Mouse (Mus musculus) erythroid progenitor cell, adult 5-6 weeks (primary cell): ENCODE measurements around the gene Cntnap2. TPM values are rescaled to one million over a fixed set of nuclear protein-coding genes. Genes with fewer than 3 reads are reported as not detected.

Experiments
- ATAC-seq: replicated peaks from 2 replicates; pipeline ENCODE4 v1.8.0; 2016; ENCODE audit warnings: moderate number of reproducible peaks, mild to moderate bottlenecking, moderate TSS enrichment, inconsistent platforms; ENCODE audit not compliant: poor library complexity, low FRiP score, severe bottlenecking
- total RNA-seq, 2 experiments: library from RNA; stranded (forward) in 1 of 2; stranded (reverse) in 1 of 2; fragments of 150-400 nt in 1 of 2; fragments of 186-747, 209-891 nt in 1 of 2; gene quantifications; 2 replicates each; pipeline versions ENCODE4 v1.2.3 to v1.2.4; 2015 to 2017; ENCODE audit warnings: low replicate concordance in 2 of 2

The Cntnap2 gene
- total RNA-seq, 2 experiments from 2014 or later: not detected

GRCm38 (mm10) chr6:45317455-45317854 is 258.3 kb downstream of the Cntnap2 start:
- no peak for ATAC-seq

DNA sequence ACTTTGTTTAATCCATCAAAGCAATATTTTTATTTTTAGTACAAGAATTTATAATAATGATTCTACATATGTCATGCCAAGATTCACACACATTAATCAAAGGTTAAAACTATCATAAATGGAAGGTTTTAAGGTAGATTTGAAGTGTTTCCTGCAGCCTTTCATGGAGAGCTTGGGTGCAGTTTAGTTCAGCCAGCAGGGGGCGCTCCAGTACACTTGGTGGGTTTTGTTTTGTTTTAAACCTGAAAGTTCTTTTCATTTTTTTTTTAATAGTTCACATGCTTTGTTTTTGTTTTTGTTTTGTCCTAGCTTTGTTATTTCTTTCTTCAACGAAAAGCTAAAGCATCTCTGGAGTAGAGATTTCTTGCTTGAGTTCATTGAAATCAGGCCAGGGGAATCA is 264.3 kb downstream of the Cntnap2 start:
- no peak for ATAC-seq

- ATAC-seq: no peak
Measured at GRCm38 (mm10) chr6:45327952-45328485, 268.9 kb downstream of the Cntnap2 start.

GRCm38 (mm10) chr6:45345396-45345795 is 286.2 kb downstream of the Cntnap2 start:
- ATAC-seq: no peak

DNA sequence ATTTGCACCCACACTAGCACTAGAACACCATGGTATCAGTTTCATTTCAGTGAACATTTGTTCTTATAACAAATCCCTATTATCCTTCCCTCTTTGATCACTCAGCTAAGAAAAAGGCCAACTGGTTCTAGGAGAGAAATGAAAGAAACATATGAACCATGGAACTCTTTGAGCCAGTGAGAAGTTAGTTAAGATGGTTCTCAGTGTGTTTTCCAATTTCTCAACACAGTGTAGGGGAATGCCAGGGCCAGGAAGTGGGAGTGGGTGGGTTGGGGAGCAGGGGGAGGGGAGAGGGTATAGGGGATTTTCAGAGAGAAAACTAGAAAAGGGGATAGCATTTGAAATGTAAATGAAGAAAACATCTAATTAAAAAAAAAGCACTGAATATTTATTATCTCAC is 286.8 kb downstream of the Cntnap2 start:
- no peak for ATAC-seq

GRCm38 (mm10) chr6:45366442-45366841 is 307.3 kb downstream of the Cntnap2 start:
- ATAC-seq: no peak

GRCm38 (mm10) chr6:45381126-45381525 is 322.0 kb downstream of the Cntnap2 start:
- no peak for ATAC-seq

DNA sequence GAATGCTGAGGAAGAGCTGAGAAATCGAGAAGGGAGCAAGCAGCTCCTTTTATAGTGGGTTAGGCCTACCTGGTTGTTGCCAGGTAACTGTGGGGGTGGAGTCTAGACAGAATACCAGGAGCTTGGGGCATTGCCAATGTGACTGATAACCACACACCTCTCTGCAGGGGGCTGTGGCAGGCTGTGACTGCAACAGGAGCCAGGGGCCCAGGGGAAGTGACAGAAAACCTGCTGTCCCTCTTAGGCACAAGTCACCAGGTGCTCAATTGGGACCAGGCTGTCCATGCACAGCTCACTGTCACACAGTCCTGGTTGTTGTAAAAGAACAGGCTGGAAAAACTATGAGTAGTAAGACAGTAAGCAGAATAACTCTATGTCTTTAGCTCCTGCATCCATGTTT is 329.9 kb downstream of the Cntnap2 start:
- no peak for ATAC-seq

GRCm38 (mm10) chr6:45413629-45414028 is 354.5 kb downstream of the Cntnap2 start:
- no peak for ATAC-seq

GRCm38 (mm10) chr6:45455424-45455823 is 396.3 kb downstream of the Cntnap2 start:
- ATAC-seq: no peak

GRCm38 (mm10) chr6:45518221-45518620 is 459.1 kb downstream of the Cntnap2 start:
- ATAC-seq: no peak

- no peak for ATAC-seq
Measured at GRCm38 (mm10) chr6:45536999-45537398, 477.8 kb downstream of the Cntnap2 start.

DNA sequence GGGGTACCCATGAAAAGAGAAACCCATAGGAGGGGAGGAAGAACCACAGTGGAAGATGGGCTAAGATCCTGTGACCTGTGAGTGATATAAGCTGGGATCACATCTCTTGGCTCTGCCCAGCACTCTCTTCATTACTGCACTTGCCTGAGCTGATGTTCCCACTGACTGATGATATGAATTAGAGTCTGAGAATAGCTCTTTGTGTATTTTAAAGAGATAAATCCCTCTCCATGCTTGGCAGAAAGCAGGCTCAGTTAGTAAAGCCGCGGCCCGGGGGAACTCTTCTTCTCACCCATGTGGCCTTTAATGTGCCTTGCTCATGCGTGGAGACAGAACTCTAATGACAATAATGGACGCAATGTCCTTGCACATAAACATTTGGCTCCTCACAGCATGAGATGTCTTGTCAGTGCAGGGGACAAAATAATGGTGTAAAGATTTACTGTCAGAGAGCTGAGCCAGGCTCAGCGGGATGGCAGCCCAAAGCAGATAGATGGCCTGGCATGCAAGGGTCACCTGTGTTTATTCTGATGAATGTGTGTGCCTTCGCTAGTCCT is 485.2 kb downstream of the Cntnap2 start:
- no peak for ATAC-seq

- ATAC-seq: no peak
Measured at GRCm38 (mm10) chr6:45559724-45560123, 500.6 kb downstream of the Cntnap2 start.

- ATAC-seq: no peak
Measured at GRCm38 (mm10) chr6:45584467-45585094, 525.4 kb downstream of the Cntnap2 start.

- ATAC-seq: no peak
Measured at GRCm38 (mm10) chr6:45589084-45589483, 529.9 kb downstream of the Cntnap2 start.

DNA sequence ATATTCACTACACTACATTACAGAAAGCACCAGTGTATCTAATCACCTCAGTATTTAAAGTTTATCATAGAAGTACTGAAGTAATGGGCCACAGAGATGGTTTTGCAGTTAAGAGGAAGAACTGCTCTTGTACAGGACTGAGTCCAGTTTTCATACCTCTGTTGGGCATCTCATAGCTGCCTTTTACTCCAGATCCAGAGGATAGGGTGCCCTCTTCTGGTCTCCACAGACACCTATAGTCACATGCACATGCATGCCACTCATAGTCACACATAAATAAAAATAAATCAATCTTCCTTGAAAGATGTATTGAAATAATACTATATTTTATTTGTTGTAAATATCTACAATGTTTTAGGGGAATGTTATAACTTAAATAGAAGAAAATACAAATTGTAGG is 587.9 kb downstream of the Cntnap2 start:
- no peak for ATAC-seq

DNA sequence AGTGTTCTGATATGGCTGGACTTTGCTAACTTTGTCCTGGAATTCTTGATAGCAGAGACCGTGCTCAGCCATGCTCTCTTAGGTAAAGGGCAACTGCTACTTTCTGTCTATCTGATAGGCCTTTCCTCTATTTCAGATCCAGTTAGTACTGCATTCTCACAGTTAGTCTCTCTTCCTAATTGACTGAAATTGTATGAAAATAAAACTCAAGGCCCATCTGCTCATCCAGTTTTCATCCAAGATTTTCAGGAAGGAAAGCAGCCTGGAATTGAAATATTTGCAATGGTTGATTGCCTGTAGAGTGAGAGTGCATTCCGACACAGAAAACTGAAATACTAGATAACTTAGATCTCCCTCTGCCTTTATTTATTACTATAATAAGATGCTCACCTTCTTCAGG is 589.3 kb downstream of the Cntnap2 start:
- ATAC-seq: no peak

- ATAC-seq: no peak
Measured at GRCm38 (mm10) chr6:45700287-45700686, 641.1 kb downstream of the Cntnap2 start.

GRCm38 (mm10) chr6:45791612-45792011 is 732.5 kb downstream of the Cntnap2 start:
- ATAC-seq: no peak

- no peak for ATAC-seq
Measured at GRCm38 (mm10) chr6:45841626-45842341, 782.6 kb downstream of the Cntnap2 start.
